ENCODE assay signal across 20 mouse cellular contexts in the genomic region with DNA sequence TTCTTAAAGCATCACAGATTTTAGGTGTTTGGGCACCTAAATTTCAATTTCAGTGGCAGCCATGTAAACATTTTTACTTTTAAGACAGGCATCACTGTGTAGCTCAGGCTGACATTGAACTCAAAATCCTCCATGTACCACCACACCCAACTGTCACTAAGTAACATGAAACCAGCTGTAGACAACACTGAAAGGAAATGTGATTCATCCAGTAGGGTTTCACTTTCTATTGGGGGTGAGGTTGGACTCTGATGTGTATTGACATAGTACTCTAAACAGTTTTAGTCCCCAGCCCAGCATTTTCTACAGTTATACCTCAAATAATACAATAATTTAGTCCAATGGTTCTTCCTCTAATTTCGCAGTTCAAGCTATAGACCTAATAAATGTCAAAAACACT. TPM values are rescaled to one million over a fixed set of nuclear protein-coding genes. Genes with fewer than 3 reads are reported as not detected.
DNase-seq lines count a peak whose midpoint lies in the region; ATAC-seq and TF ChIP-seq lines count a peak whose summit lies in the region.
"Had no signal": no experiment of that assay in that cellular context is flagged by ENCODE, and none has a peak within 500 bp of the region (broad histone marks: within the 10 kb centered on the region; RNA-seq: fewer than 3 reads in every experiment).

No protein-coding gene starts in this region.

- peak overlapping the region; percentile 42 for H3K27ac ChIP-seq in CH12.LX (ENCODE audit: insufficient read depth, low read depth)
- H3K27ac ChIP-seq in small intestine, adult 2 months (ENCODE audit: insufficient read depth, low read depth, low read length), result peak overlapping the region; percentile 57
- H3K27ac ChIP-seq in kidney, embryonic 14.5 days (ENCODE audit: low read depth, low read length), result no peak overlapping the region
- H3K27ac ChIP-seq: embryonic facial prominence, embryonic 13.5 days; hindbrain, embryonic 13.5 days; limb, embryonic 15.5 days; liver, embryonic 15.5 days; midbrain, embryonic 13.5 days had no signal

- H3K4me2 ChIP-seq in CH12.LX (ENCODE audit: insufficient read depth, low read depth, poor library complexity, severe bottlenecking), result no peak overlapping the region; the same call in none of the 2 replicates
- no peak overlapping the region for H3K4me2 ChIP-seq in kidney, embryonic 14.5 days (replicated peaks; ENCODE audit: low read depth, low read length)
- H3K4me2 ChIP-seq: embryonic facial prominence, embryonic 13.5 days; hindbrain, embryonic 13.5 days; limb, embryonic 15.5 days; liver, embryonic 15.5 days; midbrain, embryonic 13.5 days had no signal

- dilution Hi-C loops in CH12.LX (cut with MboI; ENCODE audit: extremely low pct_ligation_motif_present, extremely low pct_unique_long_range_greater_than_20kb, low sequenced_read_pairs), result no loop called here

- TF ChIP-seq POLR2A in CH12.LX (IDR thresholded peaks at IDR 0.05; ENCODE audit: low read depth, low read length), result no peak
- TF ChIP-seq POLR2A in small intestine, adult 2 months (IDR thresholded peaks at IDR 0.05; ENCODE audit: low read depth, low read length), result no peak

- 85% methylated on average over 1 of the region's 1 CpGs for WGBS in small intestine, adult 2 months
- WGBS in kidney, embryonic 14.5 days, result 89% methylated on average over 1 of the region's 1 CpGs

- DNase-seq in 416B (ENCODE audit: low read depth), result peak; percentile 92
- DNase-seq in CH12.LX (ENCODE audit: extremely low read depth), result peak; percentile 59
- no peak for DNase-seq in Muller cell, postnatal 12 days (ENCODE audit: inconsistent ontology term)
- DNase-seq in urinary bladder, postnatal 10 days (ENCODE audit: low spot score), result no peak
- DNase-seq: adrenal gland, adult 8-10 months; cerebellum, adult 9-11 months; gastrocnemius, postnatal 14 days; kidney, adult 11 months; kidney, postnatal 14 days; thymus, postnatal 25 days had no signal

- peaks cover 8 to 18% of the 10 kb centered on the region in 2 experiments for H3K36me3 ChIP-seq in CH12.LX (replicated peaks in 1 of 2; ENCODE audit: control insufficient read depth in 1 of 2, insufficient read depth in 1 of 2, low read length in 1 of 2)
- peaks cover 10% of the 10 kb centered on the region for H3K36me3 ChIP-seq in small intestine, adult 2 months (ENCODE audit: control insufficient read depth, insufficient read depth, low read length)
- peaks cover 6% of the 10 kb centered on the region; the same call in 1 of the 2 replicates for H3K36me3 ChIP-seq in kidney, embryonic 14.5 days (ENCODE audit: control insufficient read depth, insufficient read depth, low read length)

- no peaks in the 10 kb centered on the region for H3K9me3 ChIP-seq in CH12.LX (replicated peaks; ENCODE audit: low read length)
- H3K9me3 ChIP-seq in kidney, embryonic 14.5 days (ENCODE audit: control insufficient read depth, low read length), result no peaks in the 10 kb centered on the region
- H3K9me3 ChIP-seq: embryonic facial prominence, embryonic 13.5 days; hindbrain, embryonic 13.5 days; limb, embryonic 15.5 days; liver, embryonic 15.5 days; midbrain, embryonic 13.5 days had no signal

- peak; percentile 94 for TF ChIP-seq EP300 in CH12.LX (IDR thresholded peaks at IDR 0.05; ENCODE audit: low read length)

- no peak for TF ChIP-seq RAD21 in CH12.LX (IDR thresholded peaks at IDR 0.05; ENCODE audit: low read depth, low read length)

- no peak for TF ChIP-seq CTCF in CH12.LX (conservative IDR thresholded peaks at IDR 0.05 in 1 of 2, IDR thresholded peaks at IDR 0.05 in 1 of 2; ENCODE audit: low read depth in 2 of 2, low read length in 2 of 2)
- no peak for TF ChIP-seq CTCF in small intestine, adult 2 months (IDR thresholded peaks at IDR 0.05; ENCODE audit: extremely low read depth, insufficient read length, insufficient replicate concordance, low read depth, low read length)

- peak; percentile 85 for ATAC-seq in inflammation-experienced regulatory T-cells, adult 6 months
- ATAC-seq in kidney, embryonic 14.5 days (ENCODE audit: low FRiP score, low TSS enrichment), result no peak
- ATAC-seq: forebrain, embryonic 14.5 days; midbrain, embryonic 13.5 days had no signal

- no peak overlapping the region for H3K9ac ChIP-seq in CH12.LX (ENCODE audit: insufficient read depth, low read depth)
- no peak overlapping the region for H3K9ac ChIP-seq in kidney, embryonic 14.5 days (ENCODE audit: low read depth, low read length)
- H3K9ac ChIP-seq: embryonic facial prominence, embryonic 13.5 days; hindbrain, embryonic 13.5 days; limb, embryonic 15.5 days; liver, embryonic 15.5 days; midbrain, embryonic 13.5 days had no signal

- in situ Hi-C loops in CH12.LX (cut with MboI; ENCODE audit: low pct_ligation_motif_present, low pct_unique_long_range_greater_than_20kb, low sequenced_read_pairs), result no loop called here

- H3K79me2 ChIP-seq in CH12.LX (replicated peaks; ENCODE audit: control insufficient read depth, extremely low read depth, insufficient read depth, poor library complexity, severe bottlenecking), result peaks cover 7% of the 10 kb centered on the region

- H3K4me3 ChIP-seq in CH12.LX (replicated peaks in 1 of 3; ENCODE audit: low read depth in 2 of 3, low read length in 2 of 3, poor library complexity in 1 of 3), result no peak overlapping the region
- H3K4me3 ChIP-seq in small intestine, adult 2 months (ENCODE audit: low read depth, low read length), result no peak overlapping the region
- no peak overlapping the region for H3K4me3 ChIP-seq in kidney, embryonic 14.5 days (ENCODE audit: low read length)
- H3K4me3 ChIP-seq: embryonic facial prominence, embryonic 13.5 days; hindbrain, embryonic 13.5 days; limb, embryonic 15.5 days; liver, embryonic 15.5 days; midbrain, embryonic 13.5 days; myocyte had no signal

- H3K4me1 ChIP-seq in CH12.LX (ENCODE audit: control insufficient read depth in 1 of 2, insufficient read depth in 2 of 2), result peaks cover 9 to 48% of the 10 kb centered on the region in 2 experiments
- peaks cover 2% of the 10 kb centered on the region; the same call in 1 of the 2 replicates for H3K4me1 ChIP-seq in small intestine, adult 2 months (ENCODE audit: control insufficient read depth, insufficient read depth, insufficient read length, low read length)
- H3K4me1 ChIP-seq in kidney, embryonic 14.5 days (ENCODE audit: control insufficient read depth, insufficient read depth, low read length), result no peaks in the 10 kb centered on the region
- H3K4me1 ChIP-seq: limb, embryonic 15.5 days had no signal

- no peaks in the 10 kb centered on the region for H3K27me3 ChIP-seq in CH12.LX (replicated peaks)
- no peaks in the 10 kb centered on the region for H3K27me3 ChIP-seq in small intestine, adult 2 months (ENCODE audit: control insufficient read depth, insufficient read depth, low read length)
- no peaks in the 10 kb centered on the region for H3K27me3 ChIP-seq in kidney, embryonic 14.5 days (ENCODE audit: control insufficient read depth, insufficient read depth, low read length)
- H3K27me3 ChIP-seq: embryonic facial prominence, embryonic 13.5 days; hindbrain, embryonic 13.5 days; limb, embryonic 15.5 days; liver, embryonic 15.5 days; midbrain, embryonic 13.5 days had no signal

TF ChIP-seq in CH12.LX, 34 proteins besides CTCF, POLR2A, EP300 and RAD21 (continues in another document):
- peak; percentile 52; the same call in 1 of the 2 replicates for TF ChIP-seq ZMIZ1 (IDR thresholded peaks at IDR 0.05; ENCODE audit: low read depth, low read length)
- no peak for TF ChIP-seq ELF1 (IDR thresholded peaks at IDR 0.05; ENCODE audit: low read depth, low read length)
- peak; percentile 97 for TF ChIP-seq SIN3A (IDR thresholded peaks at IDR 0.05; ENCODE audit: low read length)
- peak; percentile 39; the same call in 1 of the 2 replicates for TF ChIP-seq MAX (IDR thresholded peaks at IDR 0.05; ENCODE audit: low read length)
- no peak for TF ChIP-seq NELFE (IDR thresholded peaks at IDR 0.05; ENCODE audit: low read depth, low read length)
- TF ChIP-seq RCOR1 (conservative IDR thresholded peaks at IDR 0.05; ENCODE audit: low read depth, low read length), result peak; percentile 91
- peak; percentile 76; the same call in 1 of the 2 replicates for TF ChIP-seq MYC (IDR thresholded peaks at IDR 0.05; ENCODE audit: low read depth, low read length)
- no peak for TF ChIP-seq USF2 (conservative IDR thresholded peaks at IDR 0.05; ENCODE audit: low read depth, low read length)
- peak; percentile 62; the same call in 1 of the 2 replicates for TF ChIP-seq MXI1 (IDR thresholded peaks at IDR 0.05; ENCODE audit: low read depth, low read length)
- no peak for TF ChIP-seq POLR2AphosphoS2 (IDR thresholded peaks at IDR 0.05; ENCODE audit: low read depth, low read length)
- TF ChIP-seq JUN (IDR thresholded peaks at IDR 0.05; ENCODE audit: insufficient read depth, low read depth, low read length), result peak; percentile 80
- TF ChIP-seq CHD1 (IDR thresholded peaks at IDR 0.05; ENCODE audit: low read depth, low read length), result no peak
- TF ChIP-seq IRF4 (IDR thresholded peaks at IDR 0.05; ENCODE audit: low read depth, low read length), result peak; percentile 98
- no peak for TF ChIP-seq ZNF384 (IDR thresholded peaks at IDR 0.05; ENCODE audit: low read depth, low read length)
- TF ChIP-seq JUND (conservative IDR thresholded peaks at IDR 0.05; ENCODE audit: low read depth, low read length), result peak; percentile 85
- peak; percentile 60; the same call in 1 of the 2 replicates for TF ChIP-seq BHLHE40 (IDR thresholded peaks at IDR 0.05; ENCODE audit: low read depth, low read length)
- TF ChIP-seq MAFK (IDR thresholded peaks at IDR 0.05; ENCODE audit: insufficient replicate concordance, low read length), result peak; percentile 49; the same call in 1 of the 2 replicates
- no peak for TF ChIP-seq KAT2A (IDR thresholded peaks at IDR 0.05; ENCODE audit: insufficient replicate concordance, low read length)
- no peak for TF ChIP-seq ZKSCAN1 (IDR thresholded peaks at IDR 0.05; ENCODE audit: borderline replicate concordance, low read depth, low read length)

RNA-seq across cellular contexts. Expression of gene Cycs, which starts 5.6 kb away (rescaled TPM):
- total RNA-seq in CH12.LX (2012; rRNA removed) (44.6 and 78.9 TPM in 2 replicates), CH12.LX (2014; rRNA removed) (122 and 137 TPM in 2 replicates)
- 23.0 and 34.2 TPM in 2 replicates for polyA plus RNA-seq in CH12.LX (2012; ENCODE audit: insufficient read length, low read depth)
- 10 to 100 TPM; 30.7 to 35.0 (median 30.7) TPM for polyA plus RNA-seq in inflammation-experienced regulatory T-cells, adult 6 months (2017; shearing (Covaris generic))
- 0.42 and 1.0 TPM in 2 replicates for polyA plus RNA-seq in small intestine, adult 2 months (2012; rRNA removed)
- polyA plus RNA-seq in kidney, embryonic 14.5 days (2014; fragmentation: Nextera tagmentation; extraction: Ambion mirVana), result 79.5 and 97.6 TPM in 2 replicates

RNA-seq across cellular contexts. Expression of gene 4921507P07Rik, which starts 35.7 kb away (rescaled TPM):
- total RNA-seq in CH12.LX (2012; rRNA removed) (not detected in 2 replicates), CH12.LX (2014; rRNA removed) (not detected in 2 replicates)
- 0.13 and 0.14 TPM in 2 replicates for polyA plus RNA-seq in CH12.LX (2012; ENCODE audit: insufficient read length, low read depth)
- under 1 TPM; 0.20 to 0.94 (median 0.64) TPM for polyA plus RNA-seq in inflammation-experienced regulatory T-cells, adult 6 months (2017; shearing (Covaris generic))
- polyA plus RNA-seq in small intestine, adult 2 months (2012; rRNA removed), result 0.04 TPM in 1 of 2 replicates, not detected in the other
- 1.3 and 1.4 TPM in 2 replicates for polyA plus RNA-seq in kidney, embryonic 14.5 days (2014; fragmentation: Nextera tagmentation; extraction: Ambion mirVana)

Comparison
In these comparisons a context has a peak if more than half of its experiments do, and no peak if none do; other contexts are left out.
1. DNase-seq: peak in 416B (single experiment) and CH12.LX (single experiment); none in Muller cell, postnatal 12 days (single experiment) and urinary bladder, postnatal 10 days (single experiment).
2. RNA of gene Cycs, which starts 5.6 kb away (polyA plus RNA-seq): 79.5 to 97.6 TPM in kidney, embryonic 14.5 days, 23.0 to 34.2 TPM in CH12.LX and 30.7 to 35.0 TPM in inflammation-experienced regulatory T-cells, adult 6 months; 0.42 to 1.0 TPM in small intestine, adult 2 months; every median in the first group is over 10 times any median in the second.